Mouse (Mus musculus): ENCODE data around the gene Manba. TPM values are rescaled to one million over a fixed set of nuclear protein-coding genes. Genes with fewer than 3 reads are reported as not detected.

Gene Manba
- polyA plus RNA-seq, 1 experiment from 2014 or later, result 8.0 TPM

DNA sequence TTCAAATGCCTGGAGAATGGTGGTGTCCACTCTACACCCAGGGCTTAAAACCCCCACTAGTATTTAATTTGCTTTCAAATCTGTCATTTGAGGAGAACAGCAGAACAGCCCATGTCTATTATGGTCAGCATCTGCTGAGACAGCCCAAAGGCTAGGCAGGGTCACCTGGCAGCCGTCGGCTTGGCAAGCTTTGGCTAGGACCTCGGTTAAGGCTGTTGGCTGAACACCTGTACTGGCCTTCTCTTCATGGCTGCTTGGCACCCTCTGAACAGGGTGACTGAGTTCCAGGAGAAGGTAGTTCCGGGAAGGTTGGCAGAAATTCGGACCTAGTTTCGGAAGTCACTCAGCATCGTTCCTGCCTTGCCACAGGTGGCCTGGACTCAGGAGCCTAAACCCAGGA, 96.8 kb downstream of the Manba start:
- H3K9ac ChIP-seq (replicated peaks), result no peak overlapping the region
- ATAC-seq (no peak), DNase-seq (no peak)
- no peaks in the 10 kb centered on the region for H3K9me3 ChIP-seq (ENCODE audit: low read length)
- peaks cover 25% of the 10 kb centered on the region for H3K36me3 ChIP-seq (replicated peaks; ENCODE audit: insufficient read depth, low read length)
- no peak overlapping the region for H3K4me2 ChIP-seq (ENCODE audit: low read depth, low read length)
- TF ChIP-seq CTCF (IDR thresholded peaks at IDR 0.05; ENCODE audit: low read depth) (no peak), EP300 (IDR thresholded peaks at IDR 0.05; ENCODE audit: low read depth) (no peak)
- 79% methylated on average over 7 of the region's 7 CpGs for WGBS (ENCODE audit: insufficient replicate concordance)
- no peak overlapping the region for H3K4me3 ChIP-seq (ENCODE audit: low read depth, low read length)
- H3K27ac ChIP-seq (ENCODE audit: low read depth), result 0 out of 2 replicates have a peak overlapping the region, but pooled peaks have one; percentile 53
- no peaks in the 10 kb centered on the region for H3K27me3 ChIP-seq (ENCODE audit: insufficient read depth, low read length)
- H3K4me1 ChIP-seq (ENCODE audit: insufficient read depth), result peaks cover 13% of the 10 kb centered on the region

DNA sequence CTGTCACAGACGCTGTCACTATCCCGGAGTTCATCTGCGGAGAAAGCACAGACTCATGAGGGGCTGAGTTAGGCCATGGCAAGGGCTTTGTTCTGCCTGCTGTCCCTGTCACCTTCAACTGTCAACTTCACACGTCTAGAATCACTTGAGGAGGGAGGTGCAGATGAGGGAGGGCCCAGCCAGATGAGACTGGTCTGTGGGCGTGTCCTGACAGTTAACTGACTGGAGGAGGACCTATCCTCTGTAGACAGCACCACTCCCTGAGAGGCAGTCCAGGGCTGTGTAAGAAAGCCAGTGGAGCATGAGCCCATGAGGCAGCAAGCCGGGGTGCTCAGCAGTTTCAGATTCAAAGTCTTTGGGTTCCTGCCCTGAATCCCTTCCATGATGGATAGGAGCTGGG, 100.1 kb downstream of the Manba start:
- ATAC-seq (peak; percentile 76), DNase-seq (peak; percentile 20)
- no peak overlapping the region for H3K9ac ChIP-seq (replicated peaks)
- WGBS (ENCODE audit: insufficient replicate concordance), result 57% methylated on average over 6 of the region's 6 CpGs
- H3K4me1 ChIP-seq (ENCODE audit: insufficient read depth), result peaks cover 7% of the 10 kb centered on the region; the same call in 1 of the 2 replicates
- no peak overlapping the region for H3K27ac ChIP-seq (ENCODE audit: low read depth)
- no peak overlapping the region for H3K4me3 ChIP-seq (ENCODE audit: low read depth, low read length)
- no peaks in the 10 kb centered on the region for H3K27me3 ChIP-seq (ENCODE audit: insufficient read depth, low read length)
- no peaks in the 10 kb centered on the region for H3K9me3 ChIP-seq (ENCODE audit: low read length)
- TF ChIP-seq CTCF (IDR thresholded peaks at IDR 0.05; ENCODE audit: low read depth), result no peak
- TF ChIP-seq EP300 (IDR thresholded peaks at IDR 0.05; ENCODE audit: low read depth), result no peak
- H3K4me2 ChIP-seq (ENCODE audit: low read depth, low read length), result no peak overlapping the region
- H3K36me3 ChIP-seq (replicated peaks; ENCODE audit: insufficient read depth, low read length), result peaks cover 57% of the 10 kb centered on the region

DNA sequence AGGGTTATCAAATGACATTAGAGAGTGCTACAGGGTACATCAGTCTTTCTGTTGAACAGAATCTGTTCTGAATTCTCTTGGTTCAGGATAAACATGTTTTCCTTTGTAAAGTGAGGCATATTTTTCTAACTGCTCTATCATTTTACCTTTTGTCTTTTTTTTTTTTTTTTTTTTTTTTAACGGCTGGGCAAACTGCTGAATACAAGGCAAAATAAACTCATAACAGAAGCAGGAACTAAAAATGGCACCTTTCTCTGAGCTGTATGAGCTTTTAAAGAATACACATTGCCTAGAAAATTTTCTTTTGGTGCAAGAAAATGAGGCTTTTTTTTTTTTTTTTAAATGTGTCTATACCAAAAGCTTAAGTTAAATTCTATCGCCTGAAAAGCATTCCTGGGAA, 100.6 kb downstream of the Manba start:
- peaks cover 7% of the 10 kb centered on the region; the same call in 1 of the 2 replicates for H3K4me1 ChIP-seq (ENCODE audit: insufficient read depth)
- no peaks in the 10 kb centered on the region for H3K9me3 ChIP-seq (ENCODE audit: low read length)
- no peak for ATAC-seq
- no peak overlapping the region for H3K27ac ChIP-seq (ENCODE audit: low read depth)
- no peak overlapping the region for H3K4me3 ChIP-seq (ENCODE audit: low read depth, low read length)
- no peak for DNase-seq
- peaks cover 62% of the 10 kb centered on the region for H3K36me3 ChIP-seq (replicated peaks; ENCODE audit: insufficient read depth, low read length)
- TF ChIP-seq EP300 (IDR thresholded peaks at IDR 0.05; ENCODE audit: low read depth) (no peak), CTCF (IDR thresholded peaks at IDR 0.05; ENCODE audit: low read depth) (no peak)
- 76% methylated on average over 2 of the region's 2 CpGs for WGBS (ENCODE audit: insufficient replicate concordance)
- no peak overlapping the region for H3K4me2 ChIP-seq (ENCODE audit: low read depth, low read length)
- no peak overlapping the region for H3K9ac ChIP-seq (replicated peaks)
- H3K27me3 ChIP-seq (ENCODE audit: insufficient read depth, low read length), result no peaks in the 10 kb centered on the region

DNA sequence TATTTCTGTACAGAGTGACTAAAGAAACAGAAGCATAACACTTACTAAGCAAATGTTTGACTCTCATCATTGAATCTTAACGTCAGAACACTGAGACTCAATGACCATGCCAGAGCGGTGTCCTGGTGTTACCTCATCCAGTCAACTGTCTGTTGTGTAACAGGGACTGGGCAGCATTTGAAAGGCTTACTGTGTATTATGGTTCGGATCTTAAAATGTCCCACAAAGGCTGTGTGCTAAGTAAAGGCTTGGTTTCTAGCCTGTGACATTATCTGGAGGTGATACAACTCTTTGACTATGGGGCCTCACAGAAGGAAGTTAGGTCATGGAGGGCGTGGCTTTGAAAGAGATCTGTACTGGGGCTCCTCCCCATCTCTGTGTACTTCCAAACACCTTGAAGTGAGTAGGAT, 101.1 kb downstream of the Manba start:
- ATAC-seq (peak; percentile 37; the same call in 1 of the 2 replicates), DNase-seq (no peak)
- no peak for TF ChIP-seq CTCF (IDR thresholded peaks at IDR 0.05; ENCODE audit: low read depth)
- TF ChIP-seq EP300 (IDR thresholded peaks at IDR 0.05; ENCODE audit: low read depth), result no peak
- no peaks in the 10 kb centered on the region for H3K27me3 ChIP-seq (ENCODE audit: insufficient read depth, low read length)
- peaks cover 7% of the 10 kb centered on the region; the same call in 1 of the 2 replicates for H3K4me1 ChIP-seq (ENCODE audit: insufficient read depth)
- peak overlapping the region; percentile 3; the same call in 1 of the 2 replicates for H3K27ac ChIP-seq (ENCODE audit: low read depth)
- H3K9me3 ChIP-seq (ENCODE audit: low read length), result no peaks in the 10 kb centered on the region
- H3K4me3 ChIP-seq (ENCODE audit: low read depth, low read length), result no peak overlapping the region
- no peak overlapping the region for H3K4me2 ChIP-seq (ENCODE audit: low read depth, low read length)
- no peak overlapping the region for H3K9ac ChIP-seq (replicated peaks)
- WGBS (ENCODE audit: insufficient replicate concordance), result 59% methylated on average over 4 of the region's 4 CpGs
- peaks cover 67% of the 10 kb centered on the region for H3K36me3 ChIP-seq (replicated peaks; ENCODE audit: insufficient read depth, low read length)

DNA sequence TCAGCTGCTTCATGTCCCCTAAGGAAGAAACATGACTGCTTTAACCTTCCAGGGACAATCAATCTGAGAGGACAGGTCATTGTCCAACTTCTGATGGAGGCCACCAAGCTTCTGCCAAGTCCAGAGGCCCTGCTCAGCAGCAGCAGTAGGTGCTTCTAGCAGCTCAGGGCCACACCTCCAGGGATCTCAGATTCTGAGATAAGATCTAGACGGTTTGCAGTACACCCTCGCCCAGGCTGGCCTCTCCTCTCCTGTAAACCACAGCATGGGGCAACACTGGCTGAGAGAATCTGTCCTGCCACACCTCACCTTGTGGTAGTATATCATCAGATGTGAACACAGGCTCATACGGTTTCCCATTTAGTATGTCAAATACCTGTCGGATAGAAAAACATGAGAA, 105.1 kb downstream of the Manba start:
- no peaks in the 10 kb centered on the region for H3K27me3 ChIP-seq (ENCODE audit: insufficient read depth, low read length)
- H3K4me1 ChIP-seq (ENCODE audit: insufficient read depth), result peaks cover 9% of the 10 kb centered on the region; the same call in 1 of the 2 replicates
- H3K9me3 ChIP-seq (ENCODE audit: low read length), result no peaks in the 10 kb centered on the region
- no peak overlapping the region for H3K9ac ChIP-seq (replicated peaks)
- peaks cover 86% of the 10 kb centered on the region for H3K36me3 ChIP-seq (replicated peaks; ENCODE audit: insufficient read depth, low read length)
- TF ChIP-seq EP300 (IDR thresholded peaks at IDR 0.05; ENCODE audit: low read depth) (no peak), CTCF (IDR thresholded peaks at IDR 0.05; ENCODE audit: low read depth) (no peak)
- H3K4me2 ChIP-seq (ENCODE audit: low read depth, low read length), result no peak overlapping the region
- DNase-seq (no peak), ATAC-seq (no peak)
- WGBS (ENCODE audit: insufficient replicate concordance), result 53% methylated on average over 4 of the region's 4 CpGs
- H3K27ac ChIP-seq (ENCODE audit: low read depth), result no peak overlapping the region
- H3K4me3 ChIP-seq (ENCODE audit: low read depth, low read length), result no peak overlapping the region

DNA sequence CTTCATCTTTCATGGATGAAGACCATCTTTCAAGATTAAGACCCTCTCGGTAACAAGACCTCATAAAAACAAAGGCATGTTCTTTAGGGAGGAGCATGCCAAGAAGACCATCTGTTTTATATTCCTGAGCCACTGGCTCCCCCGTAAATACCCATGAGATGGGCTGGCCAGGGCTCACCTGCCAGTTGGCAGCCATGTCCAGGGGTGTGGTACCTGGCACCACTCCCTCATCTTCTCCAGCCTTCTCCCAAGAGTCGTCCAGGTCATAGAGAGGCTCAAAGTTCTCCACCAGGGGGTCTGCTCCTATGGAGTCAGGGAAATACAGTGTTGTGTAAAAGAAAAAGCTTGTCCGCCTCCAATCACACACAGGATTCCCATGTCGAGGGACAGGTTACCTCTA, 106.0 kb downstream of the Manba start:
- H3K4me3 ChIP-seq (ENCODE audit: low read depth, low read length), result no peak overlapping the region
- H3K27ac ChIP-seq (ENCODE audit: low read depth), result no peak overlapping the region
- DNase-seq (no peak), ATAC-seq (no peak)
- no peak overlapping the region for H3K4me2 ChIP-seq (ENCODE audit: low read depth, low read length)
- no peaks in the 10 kb centered on the region for H3K9me3 ChIP-seq (ENCODE audit: low read length)
- 78% methylated on average over 5 of the region's 5 CpGs for WGBS (ENCODE audit: insufficient replicate concordance)
- H3K4me1 ChIP-seq (ENCODE audit: insufficient read depth), result peaks cover 7% of the 10 kb centered on the region; the same call in 1 of the 2 replicates
- H3K36me3 ChIP-seq (replicated peaks; ENCODE audit: insufficient read depth, low read length), result peaks cover 87% of the 10 kb centered on the region
- TF ChIP-seq CTCF (IDR thresholded peaks at IDR 0.05; ENCODE audit: low read depth) (no peak), EP300 (IDR thresholded peaks at IDR 0.05; ENCODE audit: low read depth) (no peak)
- H3K27me3 ChIP-seq (ENCODE audit: insufficient read depth, low read length), result no peaks in the 10 kb centered on the region
- H3K9ac ChIP-seq (replicated peaks), result no peak overlapping the region
